Mouse (Mus musculus): ENCODE data around the gene Itsn1. TPM values are rescaled to one million over a fixed set of nuclear protein-coding genes. Genes with fewer than 3 reads are reported as not detected.

Itsn1 gene
- polyA plus RNA-seq, 1 experiment from 2014 or later, result 23.3 TPM

GRCm38 (mm10) chr16:91864646-91865332, 135.7 kb downstream of the Itsn1 start:
- H3K9me3 ChIP-seq (replicated peaks), result no peaks in the 10 kb centered on the region
- H3K9ac ChIP-seq, result no peak overlapping the region
- 0 out of 2 replicates have a peak overlapping the region, but pooled peaks have one; percentile 19 for H3K27ac ChIP-seq (replicated peaks)
- no peak overlapping the region for H3K4me2 ChIP-seq (replicated peaks)
- H3K36me3 ChIP-seq, result peaks cover 48% of the 10 kb centered on the region
- no peaks in the 10 kb centered on the region for H3K27me3 ChIP-seq
- no peak overlapping the region for H3K4me3 ChIP-seq (replicated peaks)
- 83% methylated on average over 10 of the region's 10 CpGs for WGBS
- no peak for ATAC-seq (ENCODE audit: insufficient number of reproducible peaks, low FRiP score, low TSS enrichment, low read depth)
- peaks cover 33% of the 10 kb centered on the region for H3K4me1 ChIP-seq

DNA sequence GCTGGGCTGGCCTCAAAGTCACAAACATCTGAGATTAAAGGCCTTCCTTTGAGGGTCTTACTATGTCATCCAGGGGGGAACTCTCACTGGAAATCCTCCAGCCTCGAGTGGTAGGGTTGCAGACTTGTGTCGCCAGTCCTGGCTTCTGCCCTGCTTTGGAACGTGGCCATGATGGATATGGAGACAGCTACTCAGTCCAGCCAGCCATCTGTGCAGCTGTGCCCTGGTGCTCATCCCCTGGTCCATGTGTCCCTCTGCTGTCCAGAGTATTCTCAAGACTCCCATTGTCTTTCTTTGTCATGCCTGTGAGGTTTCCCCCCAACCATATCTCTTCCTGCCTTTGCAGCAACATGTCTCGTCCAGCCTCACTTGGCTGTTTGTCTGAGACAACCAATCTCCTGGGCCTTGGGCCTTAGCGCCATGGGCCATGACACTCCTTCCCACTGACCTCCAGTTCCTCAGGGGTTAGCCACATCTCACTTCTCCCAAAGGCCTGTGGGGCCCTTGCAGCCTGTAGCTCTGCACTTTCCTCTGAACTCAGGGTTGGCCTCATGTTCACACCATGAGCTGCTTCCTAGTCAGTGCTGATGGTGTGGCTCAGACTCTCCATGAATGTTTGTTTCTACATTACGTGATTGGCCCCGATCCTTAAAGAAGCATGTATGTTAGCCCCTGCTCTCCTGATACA, 136.6 kb downstream of the Itsn1 start:
- 82% methylated on average over 7 of the region's 7 CpGs for WGBS
- no peak for ATAC-seq (ENCODE audit: insufficient number of reproducible peaks, low FRiP score, low TSS enrichment, low read depth)
- no peak overlapping the region for H3K4me3 ChIP-seq (replicated peaks)
- H3K27ac ChIP-seq (replicated peaks), result no peak overlapping the region
- peaks cover 26% of the 10 kb centered on the region for H3K4me1 ChIP-seq
- no peak overlapping the region for H3K4me2 ChIP-seq (replicated peaks)
- peaks cover 55% of the 10 kb centered on the region for H3K36me3 ChIP-seq
- H3K9ac ChIP-seq, result no peak overlapping the region
- no peaks in the 10 kb centered on the region for H3K9me3 ChIP-seq (replicated peaks)
- no peaks in the 10 kb centered on the region for H3K27me3 ChIP-seq

DNA sequence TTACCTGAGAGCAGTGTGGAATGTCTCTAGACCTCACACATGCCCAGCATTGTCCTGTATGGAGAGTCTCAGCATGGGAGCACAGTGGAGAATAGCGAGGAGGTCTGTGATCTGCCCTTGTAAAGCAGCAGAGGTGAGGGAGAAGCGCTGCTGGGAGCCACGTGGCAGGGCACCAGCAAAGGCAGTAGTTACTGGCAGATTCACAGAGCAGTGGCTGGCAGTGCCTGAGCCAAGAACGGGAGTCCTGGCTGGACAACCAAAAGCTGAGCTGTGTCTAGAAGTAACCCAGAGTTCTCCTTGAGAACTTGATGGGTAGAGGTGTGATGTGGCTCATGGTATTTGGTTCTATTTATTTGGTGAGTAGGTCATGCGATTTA, 137.2 kb downstream of the Itsn1 start:
- no peaks in the 10 kb centered on the region for H3K9me3 ChIP-seq (replicated peaks)
- no peak overlapping the region for H3K9ac ChIP-seq
- H3K27me3 ChIP-seq, result no peaks in the 10 kb centered on the region
- H3K4me2 ChIP-seq (replicated peaks), result no peak overlapping the region
- H3K36me3 ChIP-seq, result peaks cover 58% of the 10 kb centered on the region
- peaks cover 21% of the 10 kb centered on the region for H3K4me1 ChIP-seq
- no peak overlapping the region for H3K27ac ChIP-seq (replicated peaks)
- no peak for ATAC-seq (ENCODE audit: insufficient number of reproducible peaks, low FRiP score, low TSS enrichment, low read depth)
- 94% methylated on average over 5 of the region's 5 CpGs for WGBS
- H3K4me3 ChIP-seq (replicated peaks), result no peak overlapping the region

GRCm38 (mm10) chr16:91867672-91868071, 138.6 kb downstream of the Itsn1 start:
- Histone ChIP-seq H3K27me3 (no peaks in the 10 kb centered on the region), H3K27ac (replicated peaks) (no peak overlapping the region), H3K9me3 (replicated peaks) (no peaks in the 10 kb centered on the region), H3K4me3 (replicated peaks) (no peak overlapping the region), H3K4me2 (replicated peaks) (no peak overlapping the region), H3K36me3 (peaks cover 62% of the 10 kb centered on the region), H3K4me1 (peaks cover 7% of the 10 kb centered on the region; the same call in 1 of the 2 replicates), H3K9ac (no peak overlapping the region)
- ATAC-seq (ENCODE audit: insufficient number of reproducible peaks, low FRiP score, low TSS enrichment, low read depth), result no peak
- WGBS, result 82% methylated on average over 8 of the region's 8 CpGs

GRCm38 (mm10) chr16:91868943-91869911, 140.1 kb downstream of the Itsn1 start:
- no peaks in the 10 kb centered on the region for H3K27me3 ChIP-seq
- ATAC-seq (ENCODE audit: insufficient number of reproducible peaks, low FRiP score, low TSS enrichment, low read depth), result peak; percentile 55; the same call in 1 of the 2 replicates
- H3K27ac ChIP-seq (replicated peaks), result peak overlapping the region; percentile 23; the same call in 1 of the 2 replicates
- no peaks in the 10 kb centered on the region for H3K9me3 ChIP-seq (replicated peaks)
- WGBS, result 79% methylated on average over 28 of the region's 28 CpGs
- H3K36me3 ChIP-seq, result peaks cover 51% of the 10 kb centered on the region
- H3K4me2 ChIP-seq (replicated peaks), result no peak overlapping the region
- H3K4me1 ChIP-seq, result peaks cover 5% of the 10 kb centered on the region; the same call in 1 of the 2 replicates
- H3K4me3 ChIP-seq (replicated peaks), result no peak overlapping the region
- no peak overlapping the region for H3K9ac ChIP-seq

GRCm38 (mm10) chr16:91870158-91870582, 141.1 kb downstream of the Itsn1 start:
- Histone ChIP-seq H3K4me3 (replicated peaks) (no peak overlapping the region), H3K36me3 (peaks cover 45% of the 10 kb centered on the region), H3K27ac (replicated peaks) (no peak overlapping the region), H3K9ac (no peak overlapping the region), H3K4me1 (peaks cover 6% of the 10 kb centered on the region; the same call in 1 of the 2 replicates), H3K27me3 (no peaks in the 10 kb centered on the region), H3K4me2 (replicated peaks) (no peak overlapping the region), H3K9me3 (replicated peaks) (no peaks in the 10 kb centered on the region)
- ATAC-seq (ENCODE audit: insufficient number of reproducible peaks, low FRiP score, low TSS enrichment, low read depth), result no peak
- WGBS, result 94% methylated on average over 6 of the region's 6 CpGs

DNA sequence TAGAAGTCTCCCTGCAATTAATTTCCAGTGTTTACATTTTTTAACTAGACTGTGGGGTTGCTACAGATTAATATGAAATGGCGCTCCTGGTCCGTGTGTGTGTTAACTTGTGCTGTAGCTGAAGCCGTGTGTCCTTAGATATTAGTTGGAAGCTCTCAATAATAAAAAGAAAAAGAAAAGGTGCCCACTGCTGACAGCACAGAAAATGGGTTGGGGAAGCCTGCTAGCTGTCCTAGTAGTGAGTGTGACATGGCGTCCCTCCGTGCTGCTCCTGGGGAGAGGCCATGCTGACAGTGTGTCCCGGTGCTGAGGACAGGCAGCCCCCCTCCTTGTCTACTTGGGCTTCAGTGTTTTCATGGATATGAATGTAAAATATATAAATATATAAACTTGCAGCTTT, 142.1 kb downstream of the Itsn1 start:
- Histone ChIP-seq H3K27ac (replicated peaks) (no peak overlapping the region), H3K9ac (no peak overlapping the region), H3K4me3 (replicated peaks) (no peak overlapping the region), H3K27me3 (no peaks in the 10 kb centered on the region), H3K4me2 (replicated peaks) (no peak overlapping the region), H3K4me1 (peaks cover 15% of the 10 kb centered on the region), H3K36me3 (peaks cover 38% of the 10 kb centered on the region), H3K9me3 (replicated peaks) (no peaks in the 10 kb centered on the region)
- ATAC-seq (ENCODE audit: insufficient number of reproducible peaks, low FRiP score, low TSS enrichment, low read depth), result no peak
- WGBS, result 96% methylated on average over 6 of the region's 6 CpGs

DNA sequence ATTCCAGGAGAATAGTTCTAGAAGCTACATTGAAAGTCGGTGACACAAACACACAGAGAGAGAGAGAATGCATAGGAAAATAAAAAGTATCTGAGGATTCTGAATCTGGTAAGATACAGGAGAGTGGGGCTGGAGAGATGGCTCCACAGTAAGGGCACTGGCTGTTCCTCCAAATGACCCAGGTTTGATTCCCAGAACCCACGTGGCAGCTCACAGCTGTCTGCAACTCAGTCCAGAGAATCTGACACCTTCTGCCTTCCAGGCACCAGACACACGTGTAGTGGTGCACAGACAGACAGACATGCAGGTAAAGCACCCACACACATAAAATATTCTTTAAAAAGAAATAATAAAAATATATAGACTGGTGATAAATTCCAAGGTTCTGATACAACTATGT, 144.6 kb downstream of the Itsn1 start:
- 55% methylated on average over 3 of the region's 3 CpGs for WGBS
- Histone ChIP-seq H3K9ac (no peak overlapping the region), H3K4me1 (peaks cover 15% of the 10 kb centered on the region), H3K36me3 (peaks cover 26% of the 10 kb centered on the region), H3K27ac (replicated peaks) (no peak overlapping the region), H3K9me3 (replicated peaks) (no peaks in the 10 kb centered on the region), H3K4me3 (replicated peaks) (no peak overlapping the region), H3K4me2 (replicated peaks) (no peak overlapping the region), H3K27me3 (no peaks in the 10 kb centered on the region)
- ATAC-seq (ENCODE audit: insufficient number of reproducible peaks, low FRiP score, low TSS enrichment, low read depth), result no peak

DNA sequence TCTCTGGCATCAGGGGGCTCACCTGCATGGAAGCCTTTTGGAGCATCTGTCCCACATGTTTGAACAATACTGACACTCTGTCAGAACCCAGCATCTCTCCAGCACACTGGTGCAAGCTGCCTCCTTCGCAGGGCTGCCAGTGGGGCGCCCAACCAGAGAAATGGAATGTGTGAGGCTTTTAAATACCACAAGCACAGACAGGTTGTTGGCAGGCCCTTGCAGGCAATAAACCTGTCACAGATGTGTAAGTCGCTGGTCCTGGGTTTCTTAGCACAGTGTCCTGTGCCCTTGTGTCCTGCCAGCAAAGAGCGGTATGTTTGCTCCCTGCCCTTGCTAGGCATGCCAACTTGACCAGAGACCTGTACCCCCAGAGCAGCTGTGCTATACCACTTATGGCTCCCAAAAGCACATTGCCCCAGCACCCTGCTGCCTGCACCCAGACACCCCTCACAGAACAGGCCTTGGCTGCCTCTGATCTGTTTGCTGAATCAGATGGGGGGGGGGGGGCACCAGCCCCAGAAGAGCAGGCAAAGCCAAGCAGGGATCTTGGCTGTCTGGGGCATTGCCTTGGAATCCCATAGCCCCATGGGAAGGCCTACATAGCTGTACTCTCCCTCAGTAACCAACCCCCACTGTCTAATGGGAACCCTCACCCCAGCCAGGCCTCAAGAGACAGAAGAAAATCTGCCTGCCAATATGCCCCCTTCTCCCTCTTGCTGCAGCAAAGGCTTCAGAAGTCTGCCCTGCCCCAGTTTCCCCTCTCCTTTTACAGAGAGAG, 146.7 kb downstream of the Itsn1 start:
- Histone ChIP-seq H3K9ac (no peak overlapping the region), H3K27ac (replicated peaks) (peak overlapping the region; percentile 63), H3K4me3 (replicated peaks) (no peak overlapping the region), H3K36me3 (peaks cover 7% of the 10 kb centered on the region), H3K27me3 (no peaks in the 10 kb centered on the region), H3K4me2 (replicated peaks) (no peak overlapping the region), H3K4me1 (peaks cover 10% of the 10 kb centered on the region), H3K9me3 (replicated peaks) (no peaks in the 10 kb centered on the region)
- peak; percentile 68; the same call in 1 of the 2 replicates for ATAC-seq (ENCODE audit: insufficient number of reproducible peaks, low FRiP score, low TSS enrichment, low read depth)
- WGBS, result 40% methylated on average over 4 of the region's 4 CpGs

DNA sequence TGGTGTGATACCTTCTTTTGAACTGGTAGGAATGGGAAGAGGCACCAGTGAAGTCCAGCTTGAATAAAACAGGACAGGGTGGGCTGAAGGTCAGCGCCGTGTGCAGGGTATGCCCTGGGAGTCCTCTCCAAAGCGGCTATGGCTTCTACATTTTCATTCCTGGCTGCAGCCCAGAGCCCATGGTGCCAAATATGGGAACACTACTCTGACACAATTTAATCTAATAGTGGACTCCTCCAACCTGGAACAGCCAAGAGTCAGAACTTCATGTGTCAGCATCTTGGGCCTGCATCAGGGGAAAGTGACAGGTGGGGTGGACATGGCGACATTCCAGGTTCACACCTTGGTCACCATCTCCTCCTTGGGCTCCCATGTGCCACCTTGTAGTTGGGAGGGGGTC, 147.4 kb downstream of the Itsn1 start:
- Histone ChIP-seq H3K4me2 (replicated peaks) (no peak overlapping the region), H3K27ac (replicated peaks) (no peak overlapping the region), H3K9me3 (replicated peaks) (no peaks in the 10 kb centered on the region), H3K9ac (no peak overlapping the region), H3K4me1 (peaks cover 12% of the 10 kb centered on the region), H3K36me3 (peaks cover 5% of the 10 kb centered on the region; the same call in 1 of the 2 replicates), H3K4me3 (replicated peaks) (no peak overlapping the region), H3K27me3 (no peaks in the 10 kb centered on the region)
- no peak for ATAC-seq (ENCODE audit: insufficient number of reproducible peaks, low FRiP score, low TSS enrichment, low read depth)
- 88% methylated on average over 4 of the region's 4 CpGs for WGBS
